Mouse (Mus musculus): ENCODE measurements around the gene Mknk2.

DNA sequence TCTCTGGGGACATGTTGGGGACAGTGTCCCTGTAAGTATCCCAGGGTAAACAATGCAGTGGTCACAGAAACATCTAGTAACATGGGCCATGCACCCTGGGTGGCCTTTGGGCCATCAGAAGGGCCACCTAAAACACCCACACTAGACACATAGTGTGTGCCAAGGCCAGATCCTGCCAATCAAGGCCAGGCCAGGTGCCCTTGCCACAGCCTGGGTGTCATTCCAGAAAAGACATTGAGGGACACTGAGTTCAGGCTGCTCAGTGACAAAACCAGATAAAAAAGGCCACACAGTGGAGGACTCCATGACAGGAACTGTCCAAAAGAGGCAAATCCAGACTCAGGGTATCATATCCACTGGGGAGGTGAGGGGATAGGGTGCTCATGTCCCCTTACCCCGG, 5.7 kb upstream of the Mknk2 start:
- no peak for TF ChIP-seq CTCF (IDR thresholded peaks at IDR 0.05 in 2 of 3, conservative IDR thresholded peaks at IDR 0.05 in 1 of 3; ENCODE audit: control insufficient read depth in 1 of 3, insufficient read depth in 1 of 3, low read depth in 2 of 3, low read length in 3 of 3, poor library complexity in 1 of 3, severe bottlenecking in 1 of 3)
- TF ChIP-seq TAL1 (IDR thresholded peaks at IDR 0.05; ENCODE audit: low read length), result no peak
- TF ChIP-seq CHD2 (IDR thresholded peaks at IDR 0.05; ENCODE audit: low read length), result no peak
- no peak for TF ChIP-seq NELFE (IDR thresholded peaks at IDR 0.05; ENCODE audit: low read depth, low read length)
- no peak for TF ChIP-seq EP300 (IDR thresholded peaks at IDR 0.05; ENCODE audit: low read depth in 1 of 2, low read length in 2 of 2)
- TF ChIP-seq POLR2AphosphoS2 (IDR thresholded peaks at IDR 0.05; ENCODE audit: low read length), result no peak

All from MEL (cell line).